In the genomic region with DNA sequence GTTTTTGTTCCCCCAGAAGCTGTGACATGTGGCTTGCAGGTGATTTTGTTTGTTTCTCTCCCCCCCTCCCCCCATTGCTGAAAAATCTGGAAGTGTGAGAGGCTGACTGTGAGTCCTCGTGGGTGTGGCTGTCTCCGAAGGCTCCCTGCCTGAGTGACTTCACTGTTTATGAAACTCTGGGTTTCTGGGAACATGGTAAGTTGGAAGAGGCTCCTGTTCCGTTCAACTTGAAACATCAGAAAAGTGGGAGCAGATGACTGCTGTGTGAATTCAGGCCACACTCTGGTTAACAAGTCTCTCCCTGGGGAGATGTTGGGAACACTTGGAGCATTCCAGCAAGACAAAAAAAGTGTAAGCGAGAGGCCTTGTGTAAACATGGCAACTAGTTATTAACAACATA, we compare ENCODE assay signal across 22 mouse cellular contexts. TPM values are rescaled to one million over a fixed set of nuclear protein-coding genes. Genes with fewer than 3 reads are reported as not detected.
DNase-seq lines count a peak whose midpoint lies in the region; ATAC-seq and TF ChIP-seq lines count a peak whose summit lies in the region.
"Had no signal": no experiment of that assay in that cellular context is flagged by ENCODE, and none has a peak within 500 bp of the region (broad histone marks: within the 10 kb centered on the region; RNA-seq: fewer than 3 reads in every experiment).

No protein-coding gene starts in this region.

- H3K27me3 ChIP-seq in lung, postnatal 0 days (replicated peaks; ENCODE audit: insufficient read depth, low read length): no peaks in the 10 kb centered on the region
- no peaks in the 10 kb centered on the region for H3K27me3 ChIP-seq in liver, embryonic 12.5 days (replicated peaks)
- H3K27me3 ChIP-seq: intestine, embryonic 15.5 days had no signal

- TF ChIP-seq POLR2A in embryonic fibroblast, embryonic 13.5 days (IDR thresholded peaks at IDR 0.05; ENCODE audit: low read depth, low read length): no peak

- peak; percentile 58 for DNase-seq in gastrocnemius, adult 2 months
- DNase-seq in gastrocnemius, postnatal 14 days: no peak
- DNase-seq in lung, postnatal 0 days (ENCODE audit: low spot score): peak; percentile 44
- no peak for DNase-seq in lung, postnatal 4 days
- DNase-seq in lung, postnatal 36 days: peak; percentile 69

- H3K27ac ChIP-seq in gastrocnemius, adult 2 months: peak overlapping the region; percentile 81
- H3K27ac ChIP-seq in lung, postnatal 0 days (ENCODE audit: low read length): 0 out of 2 replicates have a peak overlapping the region, but pooled peaks have one; percentile 20
- H3K27ac ChIP-seq in embryonic fibroblast, embryonic 13.5 days (ENCODE audit: insufficient read depth, low read length): peak overlapping the region; percentile 42; the same call in 1 of the 2 replicates
- H3K27ac ChIP-seq in liver, embryonic 12.5 days: no peak overlapping the region
- H3K27ac ChIP-seq: hindbrain, embryonic 14.5 days; intestine, embryonic 15.5 days; midbrain, embryonic 10.5 days had no signal

- no peak overlapping the region for H3K4me3 ChIP-seq in gastrocnemius, adult 2 months
- no peak overlapping the region for H3K4me3 ChIP-seq in lung, postnatal 0 days (ENCODE audit: low read depth, low read length)
- H3K4me3 ChIP-seq in embryonic fibroblast, embryonic 13.5 days (ENCODE audit: insufficient read depth, low read length): no peak overlapping the region
- no peak overlapping the region for H3K4me3 ChIP-seq in liver, embryonic 12.5 days
- H3K4me3 ChIP-seq: erythroblast, embryonic 14.5 days; intestine, embryonic 15.5 days; midbrain, embryonic 10.5 days had no signal

- no peaks in the 10 kb centered on the region for H3K9me3 ChIP-seq in lung, postnatal 0 days (ENCODE audit: low read length)
- H3K9me3 ChIP-seq in liver, embryonic 12.5 days (replicated peaks): no peaks in the 10 kb centered on the region
- H3K9me3 ChIP-seq: intestine, embryonic 15.5 days; midbrain, embryonic 10.5 days had no signal

- no peaks in the 10 kb centered on the region for H3K36me3 ChIP-seq in lung, postnatal 0 days (ENCODE audit: insufficient read depth, low read length)
- H3K36me3 ChIP-seq in liver, embryonic 12.5 days: no peaks in the 10 kb centered on the region
- H3K36me3 ChIP-seq: intestine, embryonic 15.5 days had no signal

- TF ChIP-seq EP300 in lung, postnatal 0 days (IDR thresholded peaks at IDR 0.05): no peak

- peak; percentile 72 for ATAC-seq in lung, postnatal 0 days
- ATAC-seq in liver, embryonic 12.5 days: no peak
- ATAC-seq in activated CD4-positive, CD25-positive, alpha-beta regulatory T cell, adult 4 months: no peak
- ATAC-seq: forebrain, embryonic 16.5 days; intestine, embryonic 15.5 days; Patski had no signal

- TF ChIP-seq CTCF in gastrocnemius, adult 2 months (IDR thresholded peaks at IDR 0.05): no peak
- no peak for TF ChIP-seq CTCF in lung, postnatal 0 days (IDR thresholded peaks at IDR 0.05)
- no peak for TF ChIP-seq CTCF in embryonic fibroblast, embryonic 13.5 days (IDR thresholded peaks at IDR 0.05; ENCODE audit: borderline replicate concordance, insufficient read depth, low read length)

- H3K4me1 ChIP-seq in lung, postnatal 0 days (ENCODE audit: insufficient read depth, low read depth, low read length): no peaks in the 10 kb centered on the region
- H3K4me1 ChIP-seq in embryonic fibroblast, embryonic 13.5 days (ENCODE audit: control insufficient read depth, insufficient read depth, low read length): peaks cover 17% of the 10 kb centered on the region
- 0 out of 2 replicates have a peak, but pooled peaks cover 10% of the 10 kb centered on the region for H3K4me1 ChIP-seq in liver, embryonic 12.5 days
- H3K4me1 ChIP-seq: midbrain, embryonic 10.5 days had no signal

- no peak overlapping the region for H3K4me2 ChIP-seq in lung, postnatal 0 days (replicated peaks; ENCODE audit: low read depth, low read length)
- H3K4me2 ChIP-seq in liver, embryonic 12.5 days: no peak overlapping the region
- H3K4me2 ChIP-seq: hindbrain, embryonic 14.5 days; intestine, embryonic 15.5 days; liver, embryonic 11.5 days had no signal

- WGBS in lung, postnatal 0 days: 45% methylated on average over 4 of the region's 4 CpGs
- WGBS in liver, embryonic 12.5 days (ENCODE audit: insufficient replicate concordance): 57% methylated on average over 4 of the region's 4 CpGs

- H3K9ac ChIP-seq in lung, postnatal 0 days (replicated peaks; ENCODE audit: low read depth): no peak overlapping the region
- H3K9ac ChIP-seq in liver, embryonic 12.5 days: no peak overlapping the region
- H3K9ac ChIP-seq: hindbrain, embryonic 14.5 days; intestine, embryonic 15.5 days had no signal

- intact Hi-C loops in gastrocnemius, adult 2 months (cut with DNase I): no loop called here
- intact Hi-C loops in gastrocnemius, postnatal 14 days (cut with DNase I; ENCODE audit: low total_unique reads): loop anchor here (5.0 kb wide), 1 partner anchor 45 kb away; the partner anchor contains the start of genes Gm44965 and Repin1

RNA-seq across cellular contexts. Expression of gene Lrrc61, which starts 7.7 kb away (rescaled TPM):
- total RNA-seq in gastrocnemius, adult 2 months (2021): 10 to 100 TPM; 17.1 to 20.2 TPM
- 10 to 100 TPM; 13.2 to 15.4 TPM for total RNA-seq in gastrocnemius, postnatal 14 days (2021)
- polyA plus RNA-seq in lung, postnatal 0 days (2015; fragmentation: Nextera tagmentation; extraction: Ambion mirVana): 4.2 and 4.7 TPM in 2 replicates
- polyA plus RNA-seq in embryonic fibroblast, embryonic 13.5 days (2011; ENCODE audit: insufficient read length, low read depth, missing spikeins): 5.5 and 9.2 TPM in 2 replicates
- polyA plus RNA-seq in liver, embryonic 12.5 days (2016; fragmentation: Nextera tagmentation; extraction: Ambion mirVana): 1.6 and 3.1 TPM in 2 replicates
- polyA plus RNA-seq in activated CD4-positive, CD25-positive, alpha-beta regulatory T cell, adult 4 months (2017; shearing (Covaris generic)): 10 to 100 TPM; 35.8 to 39.8 TPM

RNA-seq across cellular contexts. Expression of gene Atp6v0e2, which starts 9.4 kb away (rescaled TPM):
- total RNA-seq in gastrocnemius, adult 2 months (2021): 10 to 100 TPM; 48.3 to 53.7 TPM
- 10 to 100 TPM; 48.6 to 48.9 TPM for total RNA-seq in gastrocnemius, postnatal 14 days (2021)
- polyA plus RNA-seq in lung, postnatal 0 days (2015; fragmentation: Nextera tagmentation; extraction: Ambion mirVana): 8.4 and 9.1 TPM in 2 replicates
- polyA plus RNA-seq in embryonic fibroblast, embryonic 13.5 days (2011; ENCODE audit: insufficient read length, low read depth, missing spikeins): 13.9 and 18.2 TPM in 2 replicates
- polyA plus RNA-seq in liver, embryonic 12.5 days (2016; fragmentation: Nextera tagmentation; extraction: Ambion mirVana): 1.8 and 2.3 TPM in 2 replicates
- not detected for polyA plus RNA-seq in activated CD4-positive, CD25-positive, alpha-beta regulatory T cell, adult 4 months (2017; shearing (Covaris generic))
- polyA plus RNA-seq: erythroblast, embryonic 14.5 days had no signal

RNA-seq across cellular contexts. Expression of gene Rarres2, which starts 25.7 kb away (rescaled TPM):
- 10 to 100 TPM; 13.9 to 22.2 TPM for total RNA-seq in gastrocnemius, adult 2 months (2021)
- total RNA-seq in gastrocnemius, postnatal 14 days (2021): 10 to 100 TPM; 22.2 to 35.7 TPM
- 301 and 319 TPM in 2 replicates for polyA plus RNA-seq in lung, postnatal 0 days (2015; fragmentation: Nextera tagmentation; extraction: Ambion mirVana)
- 2.1 and 2.3 TPM in 2 replicates for polyA plus RNA-seq in embryonic fibroblast, embryonic 13.5 days (2011; ENCODE audit: insufficient read length, low read depth, missing spikeins)
- polyA plus RNA-seq in liver, embryonic 12.5 days (2016; fragmentation: Nextera tagmentation; extraction: Ambion mirVana): 6.1 and 6.8 TPM in 2 replicates
- polyA plus RNA-seq in activated CD4-positive, CD25-positive, alpha-beta regulatory T cell, adult 4 months (2017; shearing (Covaris generic)): under 1 TPM in 1 of 2 experiments, not detected in 1; 0.83 TPM
- polyA plus RNA-seq: erythroblast, embryonic 14.5 days had no signal

RNA-seq across cellular contexts. Expression of gene Gm45021, which starts 42.6 kb away (rescaled TPM):
- total RNA-seq in gastrocnemius, adult 2 months (2021): not detected
- total RNA-seq in gastrocnemius, postnatal 14 days (2021): not detected
- polyA plus RNA-seq in lung, postnatal 0 days (2015; fragmentation: Nextera tagmentation; extraction: Ambion mirVana): not detected in 2 replicates
- not detected in 2 replicates for polyA plus RNA-seq in embryonic fibroblast, embryonic 13.5 days (2011; ENCODE audit: insufficient read length, low read depth, missing spikeins)
- polyA plus RNA-seq in liver, embryonic 12.5 days (2016; fragmentation: Nextera tagmentation; extraction: Ambion mirVana): 0.44 TPM in 1 of 2 replicates, not detected in the other
- not detected for polyA plus RNA-seq in activated CD4-positive, CD25-positive, alpha-beta regulatory T cell, adult 4 months (2017; shearing (Covaris generic))
- total RNA-seq: gastrocnemius, adult 8-10 months; layer of hippocampus, adult 18-20 months; left cerebral cortex, postnatal 36 days had no signal
- polyA plus RNA-seq: erythroblast, embryonic 14.5 days; forebrain, embryonic 16.5 days; heart, postnatal 0 days; hindbrain, embryonic 14.5 days; intestine, embryonic 15.5 days; kidney, embryonic 16.5 days; liver, embryonic 11.5 days; lung, embryonic 16.5 days; midbrain, embryonic 10.5 days; Patski; stomach, embryonic 14.5 days had no signal

RNA-seq across cellular contexts. Expression of gene Repin1, which starts 46.8 kb away (rescaled TPM):
- total RNA-seq in gastrocnemius, adult 2 months (2021): 10 to 100 TPM; 27.8 to 33.5 TPM
- total RNA-seq in gastrocnemius, postnatal 14 days (2021): 10 to 100 TPM; 18.5 to 19.0 TPM
- polyA plus RNA-seq in lung, postnatal 0 days (2015; fragmentation: Nextera tagmentation; extraction: Ambion mirVana): 15.2 and 15.5 TPM in 2 replicates
- 16.3 and 19.0 TPM in 2 replicates for polyA plus RNA-seq in embryonic fibroblast, embryonic 13.5 days (2011; ENCODE audit: insufficient read length, low read depth, missing spikeins)
- polyA plus RNA-seq in liver, embryonic 12.5 days (2016; fragmentation: Nextera tagmentation; extraction: Ambion mirVana): 11.8 and 13.2 TPM in 2 replicates
- polyA plus RNA-seq in activated CD4-positive, CD25-positive, alpha-beta regulatory T cell, adult 4 months (2017; shearing (Covaris generic)): 1 to 10 TPM; 2.1 to 3.3 TPM

Comparison
In these comparisons a context has a peak if more than half of its experiments do, and no peak if none do; other contexts are left out.
1. DNase-seq: peak in gastrocnemius, adult 2 months (single experiment), lung, postnatal 0 days (single experiment) and lung, postnatal 36 days (single experiment); none in gastrocnemius, postnatal 14 days (single experiment) and lung, postnatal 4 days (0 of 2).
2. RNA of gene Rarres2, which starts 25.7 kb away (polyA plus RNA-seq): 301 to 319 TPM in lung, postnatal 0 days; 6.1 to 6.8 TPM in liver, embryonic 12.5 days, 2.1 to 2.3 TPM in embryonic fibroblast, embryonic 13.5 days and 0.83 TPM in activated CD4-positive, CD25-positive, alpha-beta regulatory T cell, adult 4 months; every median in the first group is over 10 times any median in the second.